Mouse (Mus musculus) 3T3-L1 (cell line): ENCODE results near the gene Clic1.

Experiments
- DNase-seq: peaks from one replicate; pipeline ENCODE4 v3.0.0-alpha.2; 2015; ENCODE audit warnings: low read depth, low spot score

Clic1 gene

GRCm38 (mm10) chr17:35044904-35045806 is 4.6 kb upstream of the Clic1 start:
- DNase-seq, result peak; percentile 60

- no peak for DNase-seq
Measured at GRCm38 (mm10) chr17:35045807-35046680, 3.7 kb upstream of the Clic1 start.

- peak; percentile 97 for DNase-seq
Measured at GRCm38 (mm10) chr17:35046681-35047455, 2.9 kb upstream of the Clic1 start, which contains the start of gene Msh5. Gene Msh5 (minus strand): TSS chr17:35046745.

GRCm38 (mm10) chr17:35047688-35048087 is 2.1 kb upstream of the Clic1 start:
- no peak for DNase-seq

GRCm38 (mm10) chr17:35048149-35048931 is 1.4 kb upstream of the Clic1 start:
- peak; percentile 68 for DNase-seq

- no peak for DNase-seq
Measured at GRCm38 (mm10) chr17:35048932-35049440, 780 bp upstream of the Clic1 start.

- peak; percentile 87 for DNase-seq
Measured at GRCm38 (mm10) chr17:35050126-35050750, 472 bp downstream of the Clic1 start.

- DNase-seq, result peak; percentile 94
Measured at GRCm38 (mm10) chr17:35051156-35052086, 1.7 kb downstream of the Clic1 start.

GRCm38 (mm10) chr17:35052271-35052798 is 2.6 kb downstream of the Clic1 start:
- DNase-seq, result no peak

- no peak for DNase-seq
Measured at GRCm38 (mm10) chr17:35055691-35056495, 6.1 kb downstream of the Clic1 start.

- DNase-seq, result no peak
Measured at GRCm38 (mm10) chr17:35057090-35057489, 7.3 kb downstream of the Clic1 start.

GRCm38 (mm10) chr17:35058316-35058715 is 8.6 kb downstream of the Clic1 start:
- no peak for DNase-seq

GRCm38 (mm10) chr17:35058911-35059892 is 9.4 kb downstream of the Clic1 start, which contains the start of gene Ddah2:
Gene Ddah2 (plus strand): TSS chr17:35059035.
- peak; percentile 89 for DNase-seq

GRCm38 (mm10) chr17:35060071-35060470 is 10.3 kb downstream of the Clic1 start:
- DNase-seq, result no peak

- peak; percentile 48 for DNase-seq
Measured at GRCm38 (mm10) chr17:35060737-35061297, 11.1 kb downstream of the Clic1 start.

GRCm38 (mm10) chr17:35061299-35061698 is 11.5 kb downstream of the Clic1 start:
- DNase-seq, result no peak
